Mouse (Mus musculus): ENCODE measurements at regions not wholly inside any gene's neighbourhood (a gene's known extent, or its start where the extent isn't known, plus 50 kb on each side); places are given as distances from the start of the nearest gene placed in this dataset.

GRCm38 (mm10) chr9:61120531-61120930 lies 251.6 kb upstream of the Tle3 start:
- DNase-seq (ENCODE audit: low read depth, low spot score): no peak
- 93% methylated on average over 3 of the region's 3 CpGs for WGBS

GRCm38 (mm10) chr9:61120931-61121391 lies 251.2 kb upstream of the Tle3 start:
- DNase-seq (ENCODE audit: low read depth, low spot score): no peak
- 67% methylated on average over 10 of the region's 10 CpGs for WGBS

DNA sequence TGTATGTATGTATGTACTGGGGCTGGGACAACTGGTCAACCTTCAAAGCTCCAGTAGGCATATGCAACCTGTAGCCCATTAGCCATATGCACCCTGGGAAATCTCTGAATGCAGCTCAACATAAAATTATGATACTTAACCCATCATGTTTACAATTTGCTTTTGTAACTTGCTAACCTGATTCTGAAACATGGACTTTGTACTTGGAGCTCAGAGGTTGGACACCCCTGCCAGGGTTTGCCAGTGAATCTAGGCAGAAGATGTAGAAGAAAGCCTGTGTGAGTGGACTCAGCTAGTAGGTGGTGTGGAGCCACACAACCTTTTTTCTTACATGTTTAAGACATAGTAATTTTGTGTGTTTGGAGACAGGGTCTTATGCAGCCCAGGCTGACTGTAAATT lies 248.7 kb upstream of the Tle3 start:
- no peak for DNase-seq (ENCODE audit: low read depth, low spot score)

DNA sequence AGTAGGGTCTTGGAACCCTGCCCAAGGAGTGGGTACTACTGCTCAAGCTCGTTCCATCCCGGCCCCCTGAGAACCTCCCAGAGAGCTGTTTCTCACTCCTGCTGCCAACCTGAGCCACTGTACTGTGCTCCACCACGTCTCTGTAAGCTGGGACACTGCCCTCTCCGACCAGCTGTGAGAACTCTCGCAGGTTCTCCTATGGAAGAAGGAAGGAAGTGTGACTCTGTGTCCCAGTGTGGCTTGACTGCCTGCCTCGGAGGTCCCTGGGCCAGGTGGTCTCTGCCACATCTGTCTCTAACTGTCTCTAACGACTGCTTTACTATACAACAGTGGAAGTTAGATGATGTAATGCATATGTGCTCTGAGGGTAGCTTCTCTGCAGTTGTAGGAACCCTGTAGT lies 246.4 kb upstream of the Tle3 start:
- 63% methylated on average over 7 of the region's 7 CpGs for WGBS
- no peak for DNase-seq (ENCODE audit: low read depth, low spot score)

GRCm38 (mm10) chr9:61128077-61128476 lies 244.1 kb upstream of the Tle3 start:
- DNase-seq (ENCODE audit: low read depth, low spot score): no peak
- 28% methylated on average over 2 of the region's 2 CpGs for WGBS

DNA sequence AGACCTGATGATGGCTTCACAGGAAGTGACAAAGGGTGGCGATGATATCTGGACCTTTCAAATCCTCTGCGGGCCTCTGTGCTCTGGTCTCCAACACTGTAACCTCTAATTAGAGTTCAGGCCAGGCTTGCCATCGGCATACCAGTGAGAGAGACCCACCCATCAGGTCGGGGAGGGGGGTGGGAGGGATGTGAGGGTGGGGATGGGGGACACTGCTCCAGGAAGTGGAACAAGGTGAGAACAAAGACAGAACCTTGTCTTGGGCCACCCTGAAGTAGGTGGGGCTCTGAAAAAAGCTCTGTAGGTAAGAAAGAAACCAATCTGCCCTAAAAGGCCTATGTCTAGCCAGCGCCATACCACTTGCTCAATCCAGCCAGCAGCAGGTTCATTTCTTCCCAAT lies 243.0 kb upstream of the Tle3 start:
- WGBS: 64% methylated on average over 5 of the region's 5 CpGs
- no peak for DNase-seq (ENCODE audit: low read depth, low spot score)

- WGBS: 96% methylated on average over 4 of the region's 4 CpGs
Measured at GRCm38 (mm10) chr9:61130877-61131276, 241.3 kb upstream of the Tle3 start.

DNA sequence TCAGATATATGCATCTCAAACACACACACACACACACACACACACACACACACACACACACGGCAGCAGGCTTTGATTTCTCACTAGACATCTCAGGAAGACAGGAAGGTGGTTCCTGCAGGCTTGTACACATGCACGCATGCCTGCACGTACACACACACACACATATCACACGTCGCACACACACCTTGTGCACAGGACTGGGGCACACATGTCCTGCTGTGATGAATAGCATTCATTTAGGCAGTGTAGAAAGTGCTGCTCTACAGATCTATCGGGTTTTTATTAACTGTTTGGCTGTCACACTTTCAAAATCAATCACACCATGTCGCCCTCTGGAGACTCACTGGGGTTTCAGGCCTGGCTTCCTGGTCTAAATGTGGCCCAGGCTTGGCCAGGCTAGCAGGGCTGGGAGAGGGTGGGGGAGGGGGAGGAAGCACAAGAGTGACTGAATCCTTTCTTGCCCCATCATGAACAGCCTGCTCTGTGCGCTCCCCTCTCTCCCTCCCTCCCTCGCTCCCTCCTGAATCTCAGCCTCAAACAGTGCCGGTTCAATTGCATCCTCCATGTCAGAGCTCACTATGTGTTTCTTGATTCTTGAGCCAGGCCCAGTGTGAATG lies 236.8 kb upstream of the Tle3 start:
- no peak for DNase-seq (ENCODE audit: low read depth, low spot score)
- WGBS: 82% methylated on average over 10 of the region's 10 CpGs

More at GRCm38 (mm10) chr9:61130877-61131276, 241.3 kb upstream of the Tle3 start:
- DNase-seq (ENCODE audit: low read depth, low spot score): no peak

DNA sequence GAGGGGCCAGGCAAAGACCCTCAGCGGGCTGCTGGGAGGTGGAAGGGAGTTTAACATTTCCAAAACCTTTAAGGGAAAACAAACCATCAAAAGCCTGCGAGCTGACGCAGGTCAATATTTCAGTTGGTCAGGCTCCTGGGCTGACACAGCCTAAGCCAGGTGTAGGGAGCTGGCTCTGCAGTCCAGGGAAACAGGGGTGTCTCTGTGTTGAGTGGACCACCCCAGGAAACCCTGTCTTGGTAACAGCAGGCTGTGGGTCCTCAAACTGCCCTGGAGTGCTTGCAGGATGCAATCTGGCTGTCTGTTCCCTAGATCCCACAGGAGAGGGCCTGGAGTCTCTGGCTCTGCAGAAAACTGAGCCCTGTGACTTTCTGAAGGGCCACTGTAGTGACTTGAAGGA lies 236.2 kb upstream of the Tle3 start:
- no peak for DNase-seq (ENCODE audit: low read depth, low spot score)
- WGBS: 74% methylated on average over 3 of the region's 3 CpGs

GRCm38 (mm10) chr9:61138741-61139368 lies 233.3 kb upstream of the Tle3 start:
- WGBS: 35% methylated on average over 11 of the region's 11 CpGs
- no peak for DNase-seq (ENCODE audit: low read depth, low spot score)

DNA sequence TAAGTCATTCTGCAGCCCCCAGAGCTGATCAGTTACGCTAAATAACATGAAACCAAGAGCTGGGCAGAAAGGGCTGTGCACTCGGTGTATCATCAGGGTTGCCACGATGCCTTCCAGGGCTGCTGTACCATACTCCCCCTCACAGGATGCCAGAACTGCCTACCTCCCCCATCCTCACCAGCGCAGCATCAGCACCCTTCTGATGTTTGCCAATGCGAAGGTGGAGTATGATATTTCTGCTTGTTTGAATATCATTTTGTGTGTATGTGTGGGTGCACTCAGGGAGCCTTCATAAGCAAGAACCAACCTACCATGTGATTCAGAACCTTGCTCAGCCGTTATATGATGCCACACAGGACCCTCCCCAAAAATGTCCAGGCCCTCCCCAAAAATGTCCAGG lies 229.1 kb upstream of the Tle3 start:
- no peak for DNase-seq (ENCODE audit: low read depth, low spot score)
- 91% methylated on average over 6 of the region's 6 CpGs for WGBS

- WGBS: 76% methylated on average over 11 of the region's 11 CpGs
- DNase-seq (ENCODE audit: low read depth, low spot score): no peak
Measured at GRCm38 (mm10) chr9:61144685-61145318, 227.4 kb upstream of the Tle3 start.

DNA sequence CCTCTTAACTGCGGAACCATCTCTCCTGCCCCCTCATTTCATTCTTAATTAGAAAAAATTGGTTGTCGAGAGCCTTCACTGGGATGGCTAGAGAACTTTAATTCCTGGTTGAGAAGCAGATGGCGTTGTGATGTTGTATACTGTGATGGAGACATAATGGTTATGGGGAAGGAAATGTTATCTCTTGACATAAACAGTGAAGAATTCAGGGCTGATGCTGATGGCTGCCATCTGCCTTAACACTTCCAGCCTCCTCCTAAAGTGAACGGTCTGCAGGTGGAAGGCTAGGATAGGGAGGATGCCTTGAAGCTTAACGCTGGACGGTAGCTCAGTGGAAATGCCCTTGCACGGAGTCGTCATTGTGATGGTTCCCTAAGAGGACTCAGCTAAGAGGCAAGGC lies 226.4 kb upstream of the Tle3 start:
- no peak for DNase-seq (ENCODE audit: low read depth, low spot score)
- WGBS: 85% methylated on average over 8 of the region's 8 CpGs

DNA sequence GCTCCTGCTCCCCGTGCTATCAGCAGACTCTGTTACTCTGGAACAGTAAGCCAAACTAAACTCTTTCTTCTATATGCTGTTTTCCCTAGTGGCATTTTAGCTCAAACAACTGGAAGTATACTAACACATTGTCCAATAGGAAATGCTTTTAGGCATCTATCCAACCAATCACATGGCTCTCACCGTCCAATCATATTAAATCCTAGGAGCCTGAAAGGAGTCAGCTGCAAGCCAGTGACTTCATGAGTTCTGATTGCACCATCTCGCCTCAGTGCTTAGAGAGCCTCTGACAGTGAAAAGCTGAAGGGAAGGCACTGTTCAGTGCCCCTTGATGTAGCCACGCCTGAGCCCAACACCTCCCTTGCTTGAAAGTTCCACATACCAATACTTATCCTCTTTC lies 221.0 kb upstream of the Tle3 start:
- no peak for DNase-seq (ENCODE audit: low read depth, low spot score)
- WGBS: 86% methylated on average over 4 of the region's 4 CpGs

- DNase-seq (ENCODE audit: low read depth, low spot score): no peak
- WGBS: 60% methylated on average over 12 of the region's 12 CpGs
Measured at GRCm38 (mm10) chr9:61151901-61152337, 220.2 kb upstream of the Tle3 start.

DNA sequence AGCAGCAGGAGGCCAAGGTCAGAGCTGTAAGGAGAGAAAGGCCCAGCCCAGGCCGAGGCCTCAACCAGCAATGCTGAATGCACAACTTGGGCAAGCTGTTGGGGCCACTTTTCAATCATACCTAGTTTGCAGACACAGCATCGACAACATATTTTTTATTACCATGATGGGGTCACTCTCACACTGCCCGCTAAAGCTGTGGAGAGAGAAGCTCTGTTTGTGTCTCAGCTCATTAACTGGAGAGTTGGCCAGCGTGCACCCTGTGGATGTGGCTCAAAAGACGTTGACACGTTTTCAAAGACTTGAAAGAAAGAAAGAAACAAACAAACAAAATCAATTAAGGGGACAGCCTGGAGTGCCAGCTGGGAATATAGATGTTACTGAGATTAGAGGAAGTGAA lies 217.4 kb upstream of the Tle3 start:
- no peak for DNase-seq (ENCODE audit: low read depth, low spot score)
- 87% methylated on average over 6 of the region's 6 CpGs for WGBS

DNA sequence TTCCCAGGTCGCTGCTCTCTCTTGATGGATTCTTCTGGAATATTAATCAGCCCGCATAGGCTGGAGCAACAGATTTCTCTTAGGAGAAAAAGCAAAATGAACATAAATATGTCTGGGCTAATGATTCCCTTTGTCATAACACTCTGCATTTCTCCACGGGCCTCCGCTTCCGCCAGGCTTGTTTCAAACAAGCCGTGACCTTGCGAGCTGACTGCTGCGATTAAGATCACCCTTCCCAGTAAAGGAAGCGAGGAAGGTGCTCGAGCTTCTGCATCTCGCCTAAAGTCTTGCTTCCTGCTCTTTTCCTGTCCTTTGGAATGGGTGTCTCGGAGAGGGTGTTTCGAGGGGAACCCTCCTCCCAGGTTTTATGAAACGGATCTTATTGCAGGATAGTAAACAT lies 216.3 kb upstream of the Tle3 start:
- no peak for DNase-seq (ENCODE audit: low read depth, low spot score)
- 69% methylated on average over 14 of the region's 14 CpGs for WGBS

DNA sequence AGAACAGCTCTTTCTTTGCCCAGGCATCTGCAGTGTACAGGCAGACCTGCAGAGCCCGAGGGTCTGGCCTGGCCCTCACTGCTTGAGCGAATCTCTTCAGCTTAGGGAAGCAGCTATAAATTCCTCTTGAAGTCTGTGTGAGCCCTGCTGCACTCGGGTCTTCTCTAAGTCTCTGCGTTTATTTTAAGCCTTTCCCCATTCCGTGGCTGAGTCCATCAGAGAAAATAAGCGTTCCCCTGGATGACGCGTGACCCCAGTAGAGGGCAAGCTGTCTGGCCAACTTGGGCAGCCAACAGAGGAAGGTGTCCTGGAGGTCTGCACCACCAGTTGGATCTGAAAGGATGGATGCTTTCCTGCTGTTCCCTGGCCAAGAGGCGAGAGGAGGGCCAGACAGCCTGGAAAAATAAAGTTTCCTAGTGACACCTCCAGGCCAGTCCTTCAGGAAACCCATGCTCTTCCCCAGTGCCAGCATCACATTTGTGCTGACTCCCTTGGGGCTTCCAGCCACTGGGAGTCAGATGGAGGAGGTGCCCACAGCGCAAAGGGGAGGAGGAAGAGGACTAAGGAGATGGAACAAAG lies 213.9 kb upstream of the Tle3 start:
- WGBS: 51% methylated on average over 10 of the region's 10 CpGs
- no peak for DNase-seq (ENCODE audit: low read depth, low spot score)

DNA sequence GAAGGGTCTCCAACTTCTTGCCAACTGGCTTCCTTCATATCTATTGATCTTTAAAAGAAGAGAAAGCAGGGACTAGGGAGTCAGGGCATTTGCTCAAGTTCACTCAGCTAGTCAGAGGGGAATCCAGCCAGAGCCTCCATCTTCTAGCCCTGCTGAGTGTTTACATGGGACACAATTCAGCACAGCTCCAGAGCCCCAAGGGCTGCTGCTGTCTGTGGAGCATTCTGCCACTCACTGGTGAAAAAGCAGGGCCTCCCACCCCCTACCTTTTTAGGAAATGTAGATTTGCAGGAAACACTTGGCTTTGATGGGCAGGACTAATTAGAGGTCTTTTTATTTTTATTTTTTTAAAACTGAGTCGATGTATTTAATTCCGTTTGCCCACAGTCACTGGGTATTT lies 213.0 kb upstream of the Tle3 start:
- DNase-seq (ENCODE audit: low read depth, low spot score): no peak
- 71% methylated on average over 2 of the region's 2 CpGs for WGBS

DNA sequence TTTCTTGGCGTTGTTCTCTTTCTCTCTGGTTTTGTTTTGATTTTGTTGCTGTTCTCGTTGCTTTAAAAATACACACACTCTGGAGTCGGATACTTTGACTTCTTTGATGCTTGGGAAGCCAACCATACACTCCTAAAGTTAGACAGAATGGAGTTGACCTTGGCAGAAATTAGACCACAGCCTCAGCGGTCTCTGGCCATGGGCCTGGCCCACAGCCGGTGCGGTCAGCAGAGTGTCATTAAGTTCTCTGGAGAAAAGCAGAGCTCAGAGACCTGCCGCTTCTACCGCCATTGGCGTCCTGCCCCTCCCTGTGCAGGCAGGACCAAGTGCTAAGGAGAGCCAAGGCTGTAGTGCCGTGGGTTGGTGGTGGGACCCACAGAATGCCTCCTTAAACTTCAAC lies 212.6 kb upstream of the Tle3 start:
- 61% methylated on average over 10 of the region's 10 CpGs for WGBS
- no peak for DNase-seq (ENCODE audit: low read depth, low spot score)

DNA sequence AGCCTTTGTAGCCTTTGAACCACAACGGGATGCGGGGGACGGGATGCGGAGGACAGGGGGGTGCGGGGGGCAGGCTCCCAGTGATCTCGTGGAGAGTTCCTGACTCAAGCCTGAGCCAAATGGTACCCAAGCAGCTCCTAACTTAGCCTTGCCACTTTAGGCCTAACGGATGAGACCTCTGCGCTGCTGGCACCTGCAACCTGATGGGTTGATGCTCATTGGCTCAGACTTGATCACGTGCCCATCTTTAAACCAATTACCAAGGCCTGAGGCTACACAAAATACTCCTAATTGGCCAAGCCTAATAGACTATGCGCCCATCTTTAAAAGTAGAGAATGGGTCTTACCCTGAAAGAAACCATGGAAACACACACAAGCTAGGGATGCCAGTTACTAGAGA lies 209.3 kb upstream of the Tle3 start:
- 94% methylated on average over 10 of the region's 10 CpGs for whole genome bisulfite sequencing
- no peak for DNase-seq (ENCODE audit: low read depth, low spot score)
